Mouse (Mus musculus) gastrocnemius, adult 18-20 months (tissue): ENCODE results near the gene Plaur. TPM values are rescaled to one million over a fixed set of nuclear protein-coding genes. Genes with fewer than 3 reads are reported as not detected.

ENCODE experiments used
- DNase-seq: peaks from one replicate; pipeline ENCODE4 v3.0.0; 2021; ENCODE audit warnings: low spot score
- total RNA-seq, 2 experiments: library from RNA; stranded (reverse); gene quantifications; 2 replicates each; pipeline ENCODE4 v1.2.3; 2021

The Plaur gene
- total RNA-seq, 2 experiments from 2014 or later = 0.87 to 1.4 TPM

- DNase-seq = no peak
Measured at GRCm38 (mm10) chr7:24445266-24445926, 16.9 kb upstream of the Plaur start.

- DNase-seq = no peak
Measured at GRCm38 (mm10) chr7:24446697-24447340, 15.5 kb upstream of the Plaur start.

- DNase-seq = no peak
Measured at GRCm38 (mm10) chr7:24448782-24449517, 13.3 kb upstream of the Plaur start.

- DNase-seq = no peak
Measured at GRCm38 (mm10) chr7:24450585-24451017, 11.7 kb upstream of the Plaur start.

GRCm38 (mm10) chr7:24451855-24452311 is 10.4 kb upstream of the Plaur start, which contains the start of gene Irgc1:
Gene Irgc1 (minus strand): TSS chr7:24452297.
- DNase-seq = no peak

GRCm38 (mm10) chr7:24454199-24454598 is 8.1 kb upstream of the Plaur start:
- no peak for DNase-seq

- no peak for DNase-seq
Measured at GRCm38 (mm10) chr7:24455726-24456125, 6.6 kb upstream of the Plaur start.

- DNase-seq = no peak
Measured at GRCm38 (mm10) chr7:24457726-24458370, 4.4 kb upstream of the Plaur start.

GRCm38 (mm10) chr7:24459440-24459839 is 2.8 kb upstream of the Plaur start:
- no peak for DNase-seq

GRCm38 (mm10) chr7:24459843-24460242 is 2.4 kb upstream of the Plaur start:
- peak; percentile 27 for DNase-seq

- DNase-seq = no peak
Measured at GRCm38 (mm10) chr7:24461376-24462051, 770 bp upstream of the Plaur start.

GRCm38 (mm10) chr7:24466835-24467234 is 4.6 kb downstream of the Plaur start:
- no peak for DNase-seq

GRCm38 (mm10) chr7:24467886-24468285 is 5.6 kb downstream of the Plaur start:
- DNase-seq = no peak

GRCm38 (mm10) chr7:24469126-24469525 is 6.8 kb downstream of the Plaur start:
- no peak for DNase-seq

GRCm38 (mm10) chr7:24470356-24470755 is 8.1 kb downstream of the Plaur start:
- no peak for DNase-seq

GRCm38 (mm10) chr7:24472442-24472841 is 10.2 kb downstream of the Plaur start:
- no peak for DNase-seq

- DNase-seq = no peak
Measured at GRCm38 (mm10) chr7:24472937-24473336, 10.7 kb downstream of the Plaur start.

GRCm38 (mm10) chr7:24473913-24474529 is 11.7 kb downstream of the Plaur start:
- peak; percentile 61 for DNase-seq

GRCm38 (mm10) chr7:24474811-24475506 is 12.7 kb downstream of the Plaur start:
- DNase-seq = peak; percentile 10

GRCm38 (mm10) chr7:24476338-24476737 is 14.1 kb downstream of the Plaur start:
- DNase-seq = no peak
